Mouse (Mus musculus) lung, adult 2 months (tissue): ENCODE results near the gene D630039A03Rik.
"Not testable (repeated sequence)": the region's sequence is repeated elsewhere in the genome, so short reads cannot be mapped to it uniquely, and the experiment has no call there.

Experiments used
- CTCF ChIP-seq: fragments of 200-500 bp; IDR thresholded peaks from 2 replicates; pipeline ENCODE4 v1.5.1; 2011; ENCODE audit warnings: mild to moderate bottlenecking, low read length, control low read depth; ENCODE audit not compliant: insufficient read depth
- POLR2A ChIP-seq: fragments of 200-500 bp; IDR thresholded peaks from 2 replicates; pipeline ENCODE4 v1.6.1; 2011; ENCODE audit warnings: low read depth, mild to moderate bottlenecking, control low read depth, low read length, borderline replicate concordance; ENCODE audit errors: extremely low read depth

GRCm38 (mm10) chr4:57888978-57889377 lies 27.1 kb downstream of the D630039A03Rik start:
- not testable (repeated sequence) for TF ChIP-seq CTCF, POLR2A
